Mouse (Mus musculus) right cerebral cortex, postnatal 14 days (tissue): ENCODE measurements at regions not wholly inside any gene's neighbourhood (a gene's known extent, or its start where the extent isn't known, plus 50 kb on each side); places are given as distances from the start of the nearest gene placed in this dataset.

Experiments
- DNase-seq: peaks from one replicate; pipeline ENCODE4 v3.0.0; 2022

- DNase-seq = no peak
Measured at GRCm38 (mm10) chr10:102943156-102943555, 86.9 kb downstream of the Alx1 start.

GRCm38 (mm10) chr10:102940823-102941519 is 89.0 kb downstream of the Alx1 start:
- no peak for DNase-seq

- DNase-seq = no peak
Measured at GRCm38 (mm10) chr10:102931445-102931844, 98.6 kb downstream of the Alx1 start.

GRCm38 (mm10) chr10:102928651-102929050 is 101.4 kb downstream of the Alx1 start:
- no peak for DNase-seq

- no peak for DNase-seq
Measured at GRCm38 (mm10) chr10:102897368-102897767, 132.6 kb downstream of the Alx1 start.

- no peak for DNase-seq
Measured at GRCm38 (mm10) chr10:102895952-102896351, 134.1 kb downstream of the Alx1 start.

GRCm38 (mm10) chr10:102892373-102892772 is 137.6 kb downstream of the Alx1 start:
- DNase-seq = no peak

GRCm38 (mm10) chr10:102889709-102890108 is 140.3 kb downstream of the Alx1 start:
- DNase-seq = no peak

GRCm38 (mm10) chr10:102881824-102882438 is 148.1 kb downstream of the Alx1 start:
- no peak for DNase-seq

GRCm38 (mm10) chr10:102878010-102878409 is 152.0 kb downstream of the Alx1 start:
- DNase-seq = peak; percentile 11

- DNase-seq = no peak
Measured at GRCm38 (mm10) chr10:102876946-102877345, 153.1 kb downstream of the Alx1 start.

- no peak for DNase-seq
Measured at GRCm38 (mm10) chr10:102866920-102867319, 163.1 kb downstream of the Alx1 start.

GRCm38 (mm10) chr10:102836567-102837224 is 193.3 kb downstream of the Alx1 start:
- no peak for DNase-seq

GRCm38 (mm10) chr10:102835814-102836213 is 194.2 kb downstream of the Alx1 start:
- DNase-seq = no peak

- DNase-seq = no peak
Measured at GRCm38 (mm10) chr10:102829606-102830005, 200.4 kb downstream of the Alx1 start.

GRCm38 (mm10) chr10:102823434-102823833 is 206.6 kb downstream of the Alx1 start:
- no peak for DNase-seq

GRCm38 (mm10) chr10:102801391-102801790 is 228.6 kb downstream of the Alx1 start:
- no peak for DNase-seq

- no peak for DNase-seq
Measured at GRCm38 (mm10) chr10:102779243-102779642, 250.8 kb downstream of the Alx1 start.

GRCm38 (mm10) chr10:102763696-102764095 is 251.7 kb downstream of the Rassf9 start:
- DNase-seq = no peak

GRCm38 (mm10) chr10:102762378-102762777 is 250.4 kb downstream of the Rassf9 start:
- no peak for DNase-seq

GRCm38 (mm10) chr10:102735207-102735606 is 223.2 kb downstream of the Rassf9 start:
- peak; percentile 8 for DNase-seq

GRCm38 (mm10) chr10:102732420-102732819 is 220.4 kb downstream of the Rassf9 start:
- no peak for DNase-seq

GRCm38 (mm10) chr10:102712263-102712662 is 200.2 kb downstream of the Rassf9 start:
- no peak for DNase-seq

- DNase-seq = no peak
Measured at GRCm38 (mm10) chr10:102705848-102706247, 193.8 kb downstream of the Rassf9 start.
